Mouse (Mus musculus) thymus, postnatal 36 days (tissue): ENCODE data around the gene Eomes.
A peak's percentile ranks its signal among the peaks of the same experiment; 100 is the strongest.

ENCODE experiments used
- DNase-seq, 2 experiments: peaks; one replicate each; pipeline ENCODE4 v3.0.0; 2022; ENCODE audit warnings: mixed read lengths in 2 of 2

The Eomes gene

DNA sequence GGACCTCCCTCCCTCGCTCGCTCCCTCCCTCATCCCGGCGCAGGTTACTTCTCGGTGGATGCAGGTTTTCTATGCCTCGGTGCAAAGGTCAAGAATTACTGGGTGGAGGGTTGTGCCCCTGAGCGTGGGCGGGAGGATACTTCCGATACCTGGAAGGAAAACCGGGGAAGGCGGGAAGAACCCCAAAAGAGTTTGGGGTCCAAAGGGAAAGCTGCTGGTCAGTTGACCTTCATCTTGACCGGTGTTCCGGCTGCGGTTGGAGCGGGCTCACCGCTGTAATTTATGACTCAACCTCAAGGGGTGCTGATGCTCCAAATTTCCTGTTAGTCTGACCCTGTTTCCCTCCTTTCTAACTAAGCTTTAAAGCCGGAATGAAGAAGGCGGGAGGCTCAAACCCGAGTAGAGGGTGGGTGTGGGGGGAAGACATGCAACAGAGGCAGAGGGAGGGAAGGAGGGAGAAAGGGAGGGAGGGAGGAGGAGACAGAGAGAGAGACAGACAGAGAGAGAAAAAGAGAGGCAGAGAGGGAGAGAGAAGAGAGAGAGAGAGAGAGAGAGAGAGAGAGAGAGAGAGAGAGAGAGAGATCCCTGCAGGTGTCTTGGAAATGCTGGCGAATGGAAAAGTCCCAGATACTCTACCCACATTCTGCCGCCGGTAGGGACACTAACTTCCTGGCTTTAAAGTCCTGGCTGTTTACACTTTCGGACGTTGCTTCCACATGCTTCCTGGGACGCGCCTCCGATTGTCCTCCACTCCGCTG, 10.3 kb downstream of the Eomes start:
- peak; percentile 38 to 41 for DNase-seq

DNA sequence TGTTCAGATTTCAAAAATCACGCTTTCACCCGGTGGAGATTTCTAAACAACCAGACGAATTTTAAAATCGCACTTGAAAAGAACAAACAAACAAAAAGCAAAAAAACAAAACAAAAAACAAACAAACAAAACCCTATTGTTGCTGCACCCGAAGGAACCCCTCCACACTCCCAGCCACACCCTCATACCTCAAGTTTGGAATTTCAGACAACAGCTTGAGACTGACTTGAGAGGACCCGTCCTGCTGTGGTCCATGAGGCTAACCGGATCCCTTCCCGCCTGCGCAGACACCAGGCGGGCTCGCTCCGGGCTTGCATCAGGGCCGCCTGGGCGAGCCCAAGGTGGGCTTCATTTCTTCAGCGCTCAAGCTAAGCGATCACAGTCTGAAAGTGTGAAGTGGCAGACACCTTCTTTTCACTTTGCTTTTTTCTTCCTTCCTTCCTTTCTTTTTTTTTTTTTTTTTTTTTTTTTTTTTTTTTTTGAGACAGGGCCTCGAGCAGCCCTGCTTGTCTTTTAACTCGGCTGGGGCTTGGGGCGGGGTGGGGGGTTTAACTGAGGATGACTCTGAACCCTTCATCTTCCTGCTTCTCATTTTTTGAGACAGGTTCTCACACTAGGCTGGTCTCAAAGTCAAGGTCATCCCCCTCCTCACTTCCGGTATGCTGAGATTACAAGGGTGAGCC, 11.0 kb downstream of the Eomes start:
- no peak for DNase-seq

DNA sequence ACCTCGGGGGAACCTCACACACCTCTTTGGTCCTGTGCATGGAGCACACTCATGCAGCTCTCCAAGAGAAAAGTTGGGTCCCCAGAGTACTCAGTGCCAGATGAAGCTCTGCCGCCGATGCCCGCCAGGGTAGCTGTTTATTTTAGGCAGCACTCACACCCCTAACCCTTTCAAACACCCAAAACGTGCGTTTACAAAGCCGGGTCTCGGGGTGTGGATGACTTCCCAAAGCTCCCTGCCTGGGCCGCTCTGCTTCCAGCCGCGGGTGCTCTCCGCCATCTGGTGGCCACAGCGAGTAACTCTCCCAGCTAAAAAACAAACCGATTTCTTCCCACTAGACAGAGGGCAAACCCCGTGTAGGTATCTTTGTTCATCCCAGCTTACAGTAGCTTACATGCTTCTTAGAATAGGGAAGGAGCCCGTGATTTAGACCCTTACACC, 11.6 kb downstream of the Eomes start:
- DNase-seq, result peak; percentile 75

DNA sequence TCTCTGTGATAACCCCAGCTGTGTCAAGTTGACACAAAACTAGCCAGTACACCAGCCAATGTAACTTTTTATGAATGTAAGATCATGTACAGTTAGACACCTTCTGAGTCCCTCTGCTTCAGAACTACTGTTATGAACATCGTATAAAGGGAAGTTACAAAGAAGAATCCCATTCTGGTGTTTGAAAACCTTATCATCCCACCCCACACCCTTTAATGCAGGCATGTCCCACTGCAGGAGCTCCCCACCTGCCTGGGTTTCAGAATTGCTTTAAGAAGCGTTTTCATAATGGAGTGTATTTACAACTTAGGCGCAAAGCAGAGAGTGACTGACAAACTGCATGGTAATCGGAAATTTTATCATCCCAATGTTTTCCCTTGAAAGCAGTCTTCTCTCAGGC, 13.2 kb downstream of the Eomes start:
- no peak for DNase-seq

DNA sequence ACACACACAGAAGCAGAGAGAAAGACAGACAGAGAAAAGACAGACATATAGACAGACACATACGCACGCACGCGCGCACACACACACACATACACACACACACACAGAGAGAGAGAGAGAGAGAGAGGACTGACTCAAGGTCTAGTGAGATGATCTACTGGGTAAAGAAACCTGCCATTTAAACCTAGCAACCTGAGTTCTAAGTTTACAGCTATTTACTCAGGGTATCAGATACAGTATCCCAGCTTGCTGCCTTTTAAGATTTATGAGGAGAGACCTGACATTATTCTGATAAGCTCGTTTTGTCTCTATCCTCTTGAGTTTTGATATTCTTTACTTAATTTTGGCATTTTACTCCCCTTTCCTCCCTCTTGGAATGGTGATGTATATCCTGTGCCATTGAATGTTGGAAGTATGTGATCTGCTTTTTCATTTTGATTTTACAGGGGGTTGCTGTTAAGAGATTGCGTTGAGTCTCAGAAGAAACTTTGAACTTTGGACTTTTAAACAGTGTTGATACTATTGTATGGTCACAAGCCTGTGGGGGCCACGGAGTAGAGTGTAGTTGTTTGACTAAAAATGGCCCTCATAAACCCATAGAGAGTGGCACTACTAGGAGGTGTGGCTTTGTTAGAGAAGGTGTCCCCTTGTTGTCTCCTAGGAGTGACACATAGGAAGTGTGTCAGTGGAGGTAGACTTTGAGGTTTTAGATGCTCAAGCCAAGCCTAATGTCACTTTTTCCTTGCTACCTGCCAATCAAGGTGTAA, 15.1 kb downstream of the Eomes start:
- DNase-seq, result no peak

DNA sequence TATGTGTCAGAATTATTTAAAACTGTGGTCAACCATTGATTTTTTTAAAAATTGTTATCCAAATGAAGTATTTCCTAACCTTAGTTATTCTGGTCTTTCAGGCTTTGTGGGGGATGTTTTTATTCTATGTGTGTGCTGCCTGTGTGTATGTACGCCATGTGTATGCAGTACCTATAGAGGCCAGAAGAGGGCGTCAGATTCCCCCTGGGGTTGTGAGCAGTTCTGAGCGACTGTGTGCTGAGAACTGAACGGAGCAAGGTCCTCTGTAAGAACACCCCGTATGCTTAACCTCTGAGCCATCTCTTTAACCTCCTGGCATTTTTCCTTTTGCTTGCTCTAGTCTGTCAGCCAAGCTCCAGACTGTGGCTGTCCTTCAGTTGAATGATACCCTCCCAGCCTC, 16.1 kb downstream of the Eomes start:
- DNase-seq, result no peak

DNA sequence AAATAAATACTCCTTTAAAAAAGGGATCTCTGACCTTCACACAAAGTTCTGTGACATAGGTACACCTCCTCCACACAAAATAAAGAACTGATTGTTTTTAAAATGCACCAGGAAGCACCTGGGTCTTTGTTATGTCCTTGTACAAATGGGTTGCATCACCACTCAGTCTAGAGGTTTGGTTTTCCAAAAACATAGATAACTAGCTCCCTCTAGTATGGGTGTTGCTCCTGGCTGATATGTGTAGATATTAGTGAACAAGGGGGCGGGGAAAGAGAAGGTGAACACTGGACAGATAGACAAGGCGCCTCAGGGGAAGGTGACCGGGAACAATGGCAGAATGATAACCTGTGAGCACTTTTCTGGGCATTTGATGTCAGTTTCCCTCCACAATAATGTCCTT, 17.9 kb downstream of the Eomes start:
- no peak for DNase-seq

DNA sequence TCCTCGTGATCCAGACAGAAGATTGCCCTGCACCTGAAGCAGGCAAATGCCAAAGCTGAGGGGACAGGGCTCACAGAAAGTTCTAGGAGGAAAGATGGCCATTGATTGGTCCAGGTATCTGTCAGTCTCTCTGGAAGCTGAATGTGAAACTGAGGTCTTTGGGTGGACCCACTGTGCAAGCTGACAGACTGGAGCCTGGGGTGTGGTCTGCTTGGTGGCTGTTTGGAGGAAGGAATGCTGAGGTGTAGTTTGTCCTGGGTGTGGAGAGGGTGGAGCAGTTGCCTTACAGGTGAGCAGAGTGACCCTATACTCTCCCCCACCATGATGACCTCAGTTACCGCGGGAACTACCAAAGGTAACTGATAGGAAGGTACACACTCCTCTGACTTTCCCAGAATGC, 18.9 kb downstream of the Eomes start:
- DNase-seq, result no peak

DNA sequence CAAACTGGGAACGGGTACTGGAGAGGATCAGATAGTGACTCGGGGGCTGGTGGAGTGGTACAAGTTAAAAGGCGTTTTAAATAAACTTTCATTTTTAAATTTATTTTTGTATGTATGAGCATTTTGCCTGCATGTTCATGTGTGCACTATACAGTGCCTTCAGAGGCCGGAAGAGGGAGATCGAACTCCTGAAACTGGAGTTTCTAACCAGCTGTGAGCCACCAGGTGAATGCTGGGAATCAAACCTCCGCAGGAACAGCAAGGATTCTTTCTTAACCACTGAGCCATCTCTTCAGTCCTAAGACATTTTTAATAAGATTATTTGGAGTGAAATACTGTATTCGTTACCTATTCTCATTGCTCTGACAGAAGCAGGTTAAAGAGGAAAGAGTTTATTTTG, 20.0 kb downstream of the Eomes start:
- no peak for DNase-seq

DNA sequence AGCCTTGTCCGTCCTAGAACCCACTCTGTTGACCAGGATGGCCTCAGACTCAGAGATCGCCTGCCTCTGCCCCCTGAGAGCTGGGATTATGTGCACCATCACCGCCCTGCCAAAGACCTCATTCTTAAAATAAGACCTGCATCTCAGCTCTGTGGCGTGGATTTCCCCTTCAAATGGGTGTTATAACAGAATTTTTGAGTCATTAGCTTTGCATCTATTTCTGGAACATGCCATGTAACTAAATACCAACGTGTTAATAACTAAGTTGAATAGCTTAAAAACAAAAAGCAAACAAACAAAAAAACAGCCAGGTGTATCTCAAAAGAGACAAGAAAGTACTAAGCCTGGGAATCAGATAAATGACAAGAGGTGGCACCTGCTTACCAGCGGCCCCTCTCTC, 23.0 kb downstream of the Eomes start:
- no peak for DNase-seq

DNA sequence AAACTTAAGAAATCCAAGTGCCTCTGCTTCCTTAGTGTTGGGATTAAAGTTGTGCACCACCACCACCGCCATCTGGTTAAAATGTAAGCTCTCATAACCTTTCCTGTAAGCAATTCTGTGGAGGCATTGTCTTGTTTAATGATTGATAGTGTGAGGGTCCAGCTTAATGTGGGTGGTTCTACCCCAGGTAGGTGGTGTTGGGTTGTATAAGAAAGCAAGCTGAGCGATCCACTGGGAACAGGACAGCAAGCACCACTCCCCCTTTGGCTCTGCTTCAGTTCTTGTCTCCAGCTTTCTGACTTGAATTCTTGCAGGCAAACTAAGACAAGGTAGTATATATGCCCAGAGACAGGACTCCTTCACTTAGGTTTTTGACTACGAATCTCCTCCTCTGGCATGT, 26.6 kb downstream of the Eomes start:
- no peak for DNase-seq

DNA sequence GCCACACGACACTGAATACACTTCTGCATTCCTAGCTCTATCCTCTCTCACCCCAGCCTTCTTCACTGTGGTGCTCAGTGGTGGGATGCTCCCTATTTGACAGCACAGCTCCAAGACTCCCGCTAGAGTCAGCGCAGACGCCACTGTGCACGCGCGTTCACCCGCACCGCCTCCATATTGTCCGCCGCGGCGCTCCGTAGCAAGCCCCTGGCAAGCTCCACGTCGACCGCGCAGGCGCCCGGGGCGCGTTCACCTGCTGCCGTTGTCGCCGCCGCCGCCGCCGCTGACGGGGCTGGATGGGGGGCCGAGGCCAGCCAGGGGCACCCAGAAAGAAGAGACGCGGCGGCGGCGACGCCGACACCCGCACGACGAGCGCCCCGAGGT, 28.0 kb downstream of the Eomes start, which contains the start of gene Golga4:
TSS of gene Golga4 (plus strand) at position 248 of the 384 bp plus-strand sequence.
- DNase-seq, result peak; percentile 87 to 88

DNA sequence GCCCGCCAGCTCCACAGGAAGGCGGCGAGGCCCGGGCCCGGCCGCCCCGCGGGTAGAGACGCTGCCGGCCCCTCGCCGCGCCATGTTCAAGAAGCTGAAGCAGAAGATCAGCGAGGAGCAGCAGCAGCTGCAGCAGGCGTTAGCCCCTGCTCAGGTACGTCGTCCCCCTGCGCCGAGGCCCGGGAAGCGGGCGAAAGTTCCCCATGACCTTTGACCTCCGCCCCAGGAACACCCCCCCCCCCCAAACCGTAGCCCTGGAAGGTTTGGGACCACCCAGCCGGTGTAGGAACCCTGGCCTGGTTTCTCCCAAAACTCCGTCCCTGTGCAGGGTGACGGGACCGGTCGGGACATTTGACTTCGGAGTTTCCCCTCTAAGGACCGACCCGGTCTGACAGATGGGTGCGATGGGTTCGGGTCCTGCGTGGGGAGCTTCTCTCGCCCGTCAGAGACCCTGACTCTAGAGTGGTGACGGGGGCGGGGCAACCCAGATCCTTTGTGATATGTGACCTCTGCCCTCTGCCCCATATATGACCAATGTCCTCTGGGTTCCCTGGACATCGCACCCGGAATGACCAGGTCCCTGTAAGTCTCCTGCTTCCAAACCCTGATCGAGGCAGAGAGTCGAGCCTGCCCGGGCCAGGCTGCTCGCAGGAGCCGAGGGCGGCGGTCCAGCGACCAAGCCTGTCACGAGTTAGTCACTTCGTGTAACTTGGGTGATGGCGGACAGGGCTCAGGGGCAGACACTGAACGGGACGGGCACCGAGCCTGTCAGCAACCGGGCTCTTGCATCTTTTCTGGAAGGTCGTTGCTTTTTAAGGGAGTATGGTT, 28.6 kb downstream of the Eomes start:
- DNase-seq, result peak in 1 of 2 experiments; percentile 46

DNA sequence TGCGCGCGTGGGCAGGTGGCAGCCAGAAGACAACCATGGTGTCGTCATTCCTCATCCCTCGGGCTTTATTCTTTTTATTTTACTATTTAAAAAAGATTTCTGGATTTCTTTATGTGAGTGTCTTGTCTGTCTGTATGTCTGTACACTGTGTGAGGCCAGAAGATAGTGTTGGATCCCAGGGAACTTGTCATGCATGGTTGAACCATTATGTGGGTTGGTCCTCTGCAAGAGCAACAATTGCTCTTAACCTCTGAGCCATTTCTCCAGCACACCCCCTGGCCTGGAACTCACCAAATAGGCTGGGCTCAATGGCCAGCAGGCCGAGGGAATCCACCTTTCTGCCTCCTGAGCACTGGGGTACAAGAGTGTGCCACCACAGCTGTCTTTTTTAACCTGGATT, 29.5 kb downstream of the Eomes start:
- DNase-seq, result no peak

DNA sequence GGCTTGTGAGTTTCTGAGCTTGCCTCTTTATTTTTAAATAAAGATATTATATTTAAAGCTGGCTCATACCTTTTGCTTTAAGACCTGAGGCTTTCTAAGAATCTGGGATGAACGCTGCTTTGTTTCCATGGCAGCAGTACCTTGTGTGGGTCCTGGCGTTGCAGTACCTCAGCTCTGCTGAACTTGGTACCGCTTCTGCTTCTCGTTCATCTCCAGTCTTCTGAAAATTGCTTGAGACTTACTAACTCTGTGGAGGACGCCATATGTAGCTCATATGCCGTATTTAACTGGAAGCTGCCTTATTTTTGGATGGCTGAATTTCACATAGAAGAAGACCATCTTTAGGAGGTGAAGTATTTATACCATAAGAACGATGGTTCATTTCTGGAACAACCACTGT, 30.6 kb downstream of the Eomes start:
- DNase-seq, result no peak

DNA sequence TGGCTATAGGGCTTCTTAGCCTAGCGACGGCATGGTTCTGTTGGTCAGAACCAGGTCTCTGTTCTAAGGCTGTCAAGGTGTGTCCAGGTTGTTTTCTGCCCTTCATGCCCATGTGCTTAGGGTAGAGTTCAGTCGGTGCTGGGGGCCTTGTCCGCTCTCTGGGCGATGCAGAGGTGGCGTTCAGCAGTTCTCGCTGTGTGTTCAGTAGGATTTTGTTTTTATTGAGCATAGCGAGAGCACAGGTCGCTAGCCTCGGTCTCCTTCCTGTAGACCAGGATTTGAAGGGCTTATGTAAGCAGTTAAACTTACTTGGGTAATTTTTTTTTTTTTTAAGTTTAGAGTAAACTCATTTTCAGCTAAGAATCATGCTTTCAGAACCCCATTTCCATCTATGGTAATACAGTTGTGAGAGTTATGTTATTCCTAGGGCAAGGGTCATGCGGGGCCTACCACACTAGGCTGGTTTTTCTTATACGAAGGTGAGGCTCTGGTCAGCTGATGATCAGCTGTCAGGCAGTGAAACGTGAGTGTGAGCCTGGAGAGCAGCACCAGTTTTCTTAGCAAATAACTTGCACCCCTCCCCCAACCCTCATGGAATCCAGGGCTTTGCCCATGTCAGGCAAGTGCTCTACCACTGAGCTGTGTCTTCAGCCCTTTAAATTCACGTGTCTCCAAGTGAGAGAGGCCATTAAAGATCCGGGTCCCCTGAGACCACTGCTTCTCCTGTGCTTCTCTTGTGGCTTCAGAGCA, 33.1 kb downstream of the Eomes start:
- DNase-seq, result no peak

DNA sequence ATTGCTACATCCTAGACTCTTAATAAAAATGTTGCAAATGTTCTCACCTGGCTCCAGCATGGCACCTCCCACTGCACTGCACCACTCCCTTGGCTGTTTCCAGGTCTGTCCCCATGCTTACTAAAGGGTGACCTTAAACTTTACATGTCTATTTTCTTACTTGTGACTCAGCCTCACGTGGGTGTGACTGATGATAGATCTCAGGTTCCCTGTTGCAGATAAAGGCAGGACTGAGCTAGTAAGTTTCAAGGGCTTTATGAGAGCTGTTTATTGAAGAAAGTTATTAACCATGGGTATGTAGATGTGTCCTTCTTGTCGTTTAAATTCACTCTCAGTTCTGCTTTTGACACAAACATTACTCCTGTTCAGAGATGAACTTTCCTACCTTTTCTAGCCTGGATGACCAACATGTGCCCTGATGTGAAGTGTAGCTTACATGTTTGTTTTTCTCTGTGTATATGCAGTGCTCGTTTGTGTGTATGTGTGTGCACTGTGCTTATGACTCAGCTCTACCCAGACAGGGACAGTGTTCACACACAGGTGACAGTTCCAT, 34.7 kb downstream of the Eomes start:
- no peak for DNase-seq

DNA sequence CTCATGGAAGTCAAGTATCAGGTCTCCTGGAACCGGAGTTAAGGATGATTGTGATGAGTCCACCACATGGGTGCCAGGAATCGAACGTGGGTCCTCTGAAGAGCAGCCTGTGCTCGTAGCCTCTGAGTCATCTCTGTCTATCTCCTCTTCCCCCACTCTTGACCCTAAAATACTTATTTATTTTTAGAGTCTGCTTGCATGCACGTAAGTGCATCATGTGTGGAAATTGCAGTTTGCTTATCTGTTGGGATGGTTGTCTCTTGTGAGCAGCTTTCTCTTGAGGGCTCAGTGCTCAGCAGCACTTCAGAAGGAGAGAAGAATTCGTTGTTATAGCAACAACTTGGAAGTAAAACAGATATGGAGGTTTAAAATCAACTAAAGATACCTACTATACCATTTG, 37.5 kb downstream of the Eomes start:
- DNase-seq, result no peak

DNA sequence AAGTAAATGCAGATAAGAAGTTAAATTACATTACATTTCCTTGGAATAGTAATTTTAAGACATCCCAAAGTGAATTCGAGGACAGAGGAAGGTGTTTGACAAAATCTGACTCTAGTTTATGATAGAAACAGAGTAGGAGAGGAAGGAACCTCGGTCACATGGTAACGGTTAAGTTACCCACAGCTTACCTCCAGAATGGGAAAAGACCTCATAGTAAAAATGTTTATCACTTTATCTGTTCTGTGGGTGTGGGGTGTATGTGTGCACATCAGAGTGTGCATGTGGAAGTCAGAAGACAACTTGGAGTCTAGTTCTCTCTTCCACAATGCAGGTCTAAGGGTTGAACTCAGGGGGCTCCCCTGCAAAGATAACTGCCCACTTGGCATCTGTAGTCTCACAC, 38.1 kb downstream of the Eomes start:
- no peak for DNase-seq

DNA sequence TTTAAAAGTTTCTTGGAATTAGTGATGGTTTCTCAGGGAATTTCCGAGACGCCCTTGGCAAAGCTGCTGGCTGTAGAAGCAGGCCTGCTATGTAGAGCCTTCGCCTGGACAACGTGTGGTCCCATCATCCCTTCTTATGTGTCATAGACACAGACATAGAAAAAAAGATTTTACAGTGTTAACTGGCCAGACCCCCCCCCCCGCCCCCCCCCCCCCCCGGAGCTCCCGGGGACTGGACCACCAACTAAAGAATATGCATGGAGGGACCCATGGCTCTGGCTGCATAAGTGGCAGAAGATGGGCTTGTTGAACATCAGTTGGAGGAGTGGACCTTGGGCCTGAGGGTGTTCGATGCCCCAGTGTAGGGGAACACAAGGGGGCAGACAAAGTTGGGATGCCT, 39.6 kb downstream of the Eomes start:
- no peak for DNase-seq

DNA sequence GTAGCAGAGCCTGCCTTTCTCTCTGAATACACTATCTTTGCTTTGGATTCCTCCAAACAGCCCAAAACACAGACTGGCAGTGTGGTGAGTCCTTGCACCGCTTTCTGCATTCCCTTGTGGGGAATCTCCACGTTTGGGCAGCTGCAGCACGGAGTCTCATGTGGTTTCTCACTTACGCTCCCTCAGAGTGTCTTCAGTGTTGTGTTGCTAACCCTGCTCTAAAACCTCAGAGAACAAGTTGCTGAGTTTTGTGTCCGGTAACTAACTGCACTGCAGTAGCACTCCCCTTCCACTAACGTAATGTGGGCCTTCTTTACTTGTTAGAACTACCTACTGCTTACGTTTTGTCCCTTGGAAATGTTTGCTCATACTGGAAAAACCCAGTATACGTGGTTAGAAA, 41.1 kb downstream of the Eomes start:
- DNase-seq, result no peak

DNA sequence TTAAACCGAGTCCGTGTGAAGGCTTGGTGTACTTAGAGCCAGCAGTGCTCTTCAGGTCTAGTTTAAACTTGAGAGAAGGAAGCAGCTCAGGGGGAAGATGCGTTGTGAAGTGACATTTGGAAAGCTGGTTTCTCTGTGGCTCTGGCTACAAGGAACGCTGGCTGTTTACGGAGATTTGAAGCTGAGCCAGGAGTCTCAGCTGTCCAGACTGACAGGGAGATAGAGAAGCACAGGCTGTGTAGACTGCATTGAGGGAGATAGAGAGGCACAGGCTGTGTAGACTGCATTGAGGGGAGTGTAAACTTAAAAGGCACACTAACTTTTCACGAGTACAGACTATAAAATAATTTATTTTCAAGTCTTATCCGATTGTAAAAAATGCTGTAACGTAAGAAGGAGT, 42.0 kb downstream of the Eomes start:
- no peak for DNase-seq
